Mouse (Mus musculus) MEL (cell line): Measurements from ENCODE around the gene Clasrp.

ENCODE experiments used
- BHLHE40 ChIP-seq: IDR thresholded peaks from 2 replicates; pipeline ENCODE4 v1.6.1; 2012; ENCODE audit warnings: low read depth, mild to moderate bottlenecking, inconsistent platforms, low read length, improper control_type of control experiment, borderline replicate concordance
- CTCF ChIP-seq, 3 experiments: IDR thresholded peaks in 2 of 3; conservative IDR thresholded peaks in 1 of 3; 2 replicates each; pipeline ENCODE4 v1.5.1; 2011 to 2012; ENCODE audit warnings: low read length in 3 of 3, low read depth in 2 of 3, mild to moderate bottlenecking in 2 of 3, improper control_type of control experiment in 1 of 3, inconsistent platforms in 1 of 3, mixed read lengths in 1 of 3, moderate library complexity in 1 of 3; ENCODE audit not compliant: control insufficient read depth in 1 of 3, insufficient read depth in 1 of 3, poor library complexity in 1 of 3, severe bottlenecking in 1 of 3
- EP300 ChIP-seq, 2 experiments: IDR thresholded peaks; 2 replicates each; pipeline ENCODE4 v1.6.1; 2011; ENCODE audit warnings: improper control_type of control experiment in 2 of 2, low read length in 2 of 2, low read depth in 1 of 2, mild to moderate bottlenecking in 1 of 2
- GATA1 ChIP-seq: IDR thresholded peaks from 2 replicates; pipeline ENCODE4 v1.6.1; 2011; ENCODE audit warnings: low read depth, low read length, improper control_type of control experiment
- HCFC1 ChIP-seq: IDR thresholded peaks from 2 replicates; pipeline ENCODE4 v1.6.1; 2012; ENCODE audit warnings: low read depth, mild to moderate bottlenecking, inconsistent platforms, low read length, improper control_type of control experiment, moderate library complexity
- MEF2A ChIP-seq: IDR thresholded peaks from 2 replicates; pipeline ENCODE4 v1.6.1; 2014; ENCODE audit warnings: low read depth, mild to moderate bottlenecking, inconsistent platforms, low read length, improper control_type of control experiment; ENCODE audit not compliant: poor library complexity, insufficient replicate concordance, severe bottlenecking; ENCODE audit errors: extremely low read depth
- MYB ChIP-seq: IDR thresholded peaks from 2 replicates; pipeline ENCODE4 v1.6.1; 2011; ENCODE audit warnings: mild to moderate bottlenecking, low read depth, low read length, improper control_type of control experiment
- MYC ChIP-seq: IDR thresholded peaks from 2 replicates; pipeline ENCODE4 v1.6.1; 2011; ENCODE audit warnings: low read depth, mild to moderate bottlenecking, low read length, improper control_type of control experiment, moderate library complexity
- POLR2A ChIP-seq, 2 experiments: IDR thresholded peaks; 2 replicates each; pipeline ENCODE4 v1.6.1; 2011 to 2012; ENCODE audit warnings: low read length in 2 of 2, mild to moderate bottlenecking in 2 of 2, control low read depth in 1 of 2, improper control_type of control experiment in 1 of 2, low read depth in 1 of 2, moderate library complexity in 1 of 2; ENCODE audit not compliant: control insufficient read depth in 1 of 2, insufficient read depth in 1 of 2, poor library complexity in 1 of 2
- TBP ChIP-seq: IDR thresholded peaks from 2 replicates; pipeline ENCODE4 v1.8.0; 2011; ENCODE audit warnings: low read depth, low read length, improper control_type of control experiment
- USF2 ChIP-seq, 2 experiments: IDR thresholded peaks; 2 replicates each; pipeline ENCODE4 v1.6.1; 2011 to 2012; ENCODE audit warnings: improper control_type of control experiment in 2 of 2, low read length in 2 of 2, borderline replicate concordance in 1 of 2, inconsistent platforms in 1 of 2, low read depth in 1 of 2, mild to moderate bottlenecking in 1 of 2; ENCODE audit not compliant: insufficient read depth in 1 of 2

DNA sequence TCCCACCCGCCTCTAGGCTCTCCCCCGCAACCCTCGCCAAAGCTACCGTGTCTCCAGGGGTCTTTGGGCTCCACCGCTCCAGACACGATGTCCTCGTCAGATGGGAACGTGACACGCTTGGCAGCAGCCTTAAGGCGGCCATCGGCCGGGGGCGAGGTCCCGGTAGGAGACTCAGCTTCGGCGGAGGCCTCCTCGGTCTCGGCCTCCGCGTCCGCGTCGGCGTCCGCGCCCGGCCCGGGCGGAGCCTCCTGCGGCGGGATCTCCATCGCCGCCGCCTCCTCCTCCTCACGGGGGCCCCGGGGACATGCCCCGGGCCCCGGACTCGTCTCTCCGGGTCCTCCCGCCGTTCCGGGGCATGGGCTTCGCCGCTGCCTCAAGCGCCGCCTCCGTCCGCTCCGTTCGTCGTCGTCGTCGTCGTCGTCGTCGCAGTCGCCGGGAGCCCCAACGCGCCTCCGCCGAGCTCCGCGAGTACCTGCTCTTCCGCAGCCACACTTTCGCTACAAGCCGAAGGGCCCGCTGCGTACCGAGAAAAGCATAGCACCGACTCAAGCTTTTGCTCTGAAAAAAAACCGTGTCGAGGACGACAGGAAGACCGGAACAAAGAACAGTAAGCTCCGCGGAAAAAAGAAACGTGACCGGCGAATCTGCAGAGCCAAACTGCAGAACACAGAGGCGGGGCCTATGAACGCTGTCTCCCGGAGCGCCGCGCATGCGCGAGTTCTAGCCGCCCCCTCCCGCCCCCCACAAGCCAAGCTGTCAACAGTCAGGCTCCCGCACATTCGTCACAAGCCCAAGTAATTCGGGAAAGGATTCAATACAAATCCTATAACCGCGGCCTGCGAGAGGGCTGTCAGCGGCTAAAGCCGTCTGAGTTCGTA is 42.3 kb downstream of the Clasrp start:
- TF ChIP-seq CTCF (IDR thresholded peaks at IDR 0.05 in 2 of 3, conservative IDR thresholded peaks at IDR 0.05 in 1 of 3; ENCODE audit: control insufficient read depth in 1 of 3, insufficient read depth in 1 of 3, low read depth in 2 of 3, low read length in 3 of 3, poor library complexity in 1 of 3, severe bottlenecking in 1 of 3) (no peak), BHLHE40 (peak; percentile 96), POLR2A (IDR thresholded peaks at IDR 0.05; ENCODE audit: control insufficient read depth in 1 of 2, insufficient read depth in 1 of 2, low read depth in 1 of 2, low read length in 2 of 2, poor library complexity in 1 of 2) (peak; percentile 59 to 66; a peak in 2 of 4 replicates), EP300 (IDR thresholded peaks at IDR 0.05; ENCODE audit: low read depth in 1 of 2, low read length in 2 of 2) (0 out of 4 replicates have a peak, but pooled peaks of 1 of the 2 experiments have one; percentile 11), USF2 (IDR thresholded peaks at IDR 0.05; ENCODE audit: borderline replicate concordance in 1 of 2, insufficient read depth in 1 of 2, low read depth in 1 of 2, low read length in 2 of 2) (no peak), MYC (peak; percentile 63; the same call in 1 of the 2 replicates), HCFC1 (peak; percentile 92), MEF2A (no peak), TBP (peak; percentile 65; the same call in 1 of the 2 replicates), MYB (peak; percentile 51; the same call in 1 of the 2 replicates), GATA1 (no peak)
